Mouse (Mus musculus): ENCODE data around the gene Cuedc2. TPM values are rescaled to one million over a fixed set of nuclear protein-coding genes. Genes with fewer than 3 reads are reported as not detected.

The Cuedc2 gene
- total and polyA plus RNA-seq, 2 experiments from 2014 or later = 134 to 326 TPM

- TF ChIP-seq CTCF (IDR thresholded peaks at IDR 0.05; ENCODE audit: low read depth) = no peak
- 88% methylated on average over 9 of the region's 9 CpGs for WGBS
- no peaks in the 10 kb centered on the region for H3K4me1 ChIP-seq (ENCODE audit: insufficient read depth, low read length)
- 0 out of 2 replicates have a peak, but pooled peaks cover 6% of the 10 kb centered on the region for H3K27me3 ChIP-seq (ENCODE audit: insufficient read depth, low read length)
- H3K9ac ChIP-seq (replicated peaks; ENCODE audit: low read length) = no peak overlapping the region
- H3K4me2 ChIP-seq (ENCODE audit: low read depth, low read length) = no peak overlapping the region
- peaks cover 23% of the 10 kb centered on the region; the same call in 1 of the 2 replicates for H3K36me3 ChIP-seq (ENCODE audit: insufficient read depth, low read length)
- H3K9me3 ChIP-seq (ENCODE audit: low read length) = no peaks in the 10 kb centered on the region
- no peak for DNase-seq (ENCODE audit: low spot score)
- no peak for ATAC-seq
- H3K4me3 ChIP-seq (ENCODE audit: low read length) = no peak overlapping the region
- H3K27ac ChIP-seq = no peak overlapping the region
Measured at GRCm38 (mm10) chr19:46313116-46313515, 25.4 kb downstream of the Cuedc2 start.

GRCm38 (mm10) chr19:46312566-46312965 is 25.9 kb downstream of the Cuedc2 start:
- Histone ChIP-seq H3K27me3 (ENCODE audit: insufficient read depth, low read length) (0 out of 2 replicates have a peak, but pooled peaks cover 6% of the 10 kb centered on the region), H3K4me2 (ENCODE audit: low read depth, low read length) (no peak overlapping the region), H3K4me3 (ENCODE audit: low read length) (no peak overlapping the region), H3K9ac (replicated peaks; ENCODE audit: low read length) (no peak overlapping the region), H3K27ac (no peak overlapping the region), H3K36me3 (ENCODE audit: insufficient read depth, low read length) (peaks cover 23% of the 10 kb centered on the region; the same call in 1 of the 2 replicates), H3K9me3 (ENCODE audit: low read length) (no peaks in the 10 kb centered on the region), H3K4me1 (ENCODE audit: insufficient read depth, low read length) (no peaks in the 10 kb centered on the region)
- DNase-seq (ENCODE audit: low spot score) (no peak), ATAC-seq (no peak)
- no peak for TF ChIP-seq CTCF (IDR thresholded peaks at IDR 0.05; ENCODE audit: low read depth)
- 90% methylated on average over 21 of the region's 21 CpGs for WGBS

- 0 out of 2 replicates have a peak, but pooled peaks cover 2% of the 10 kb centered on the region for H3K27me3 ChIP-seq (ENCODE audit: insufficient read depth, low read length)
- no peaks in the 10 kb centered on the region for H3K9me3 ChIP-seq (ENCODE audit: low read length)
- peaks cover 23% of the 10 kb centered on the region; the same call in 1 of the 2 replicates for H3K36me3 ChIP-seq (ENCODE audit: insufficient read depth, low read length)
- no peaks in the 10 kb centered on the region for H3K4me1 ChIP-seq (ENCODE audit: insufficient read depth, low read length)
- WGBS = 90% methylated on average over 9 of the region's 9 CpGs
- no peak overlapping the region for H3K9ac ChIP-seq (replicated peaks; ENCODE audit: low read length)
- H3K4me3 ChIP-seq (ENCODE audit: low read length) = no peak overlapping the region
- H3K27ac ChIP-seq = no peak overlapping the region
- TF ChIP-seq CTCF (IDR thresholded peaks at IDR 0.05; ENCODE audit: low read depth) = no peak
- DNase-seq (ENCODE audit: low spot score) (no peak), ATAC-seq (no peak)
- no peak overlapping the region for H3K4me2 ChIP-seq (ENCODE audit: low read depth, low read length)
Measured at GRCm38 (mm10) chr19:46311341-46311740, 27.2 kb downstream of the Cuedc2 start.

GRCm38 (mm10) chr19:46310312-46310865 is 28.1 kb downstream of the Cuedc2 start:
- ATAC-seq = no peak

GRCm38 (mm10) chr19:46309651-46310305 is 28.7 kb downstream of the Cuedc2 start:
- Histone ChIP-seq H3K4me1 (ENCODE audit: insufficient read depth, low read length) (peaks cover 4% of the 10 kb centered on the region; the same call in 1 of the 2 replicates), H3K9ac (replicated peaks; ENCODE audit: low read length) (no peak overlapping the region), H3K9me3 (ENCODE audit: low read length) (no peaks in the 10 kb centered on the region), H3K4me2 (ENCODE audit: low read depth, low read length) (no peak overlapping the region), H3K36me3 (ENCODE audit: insufficient read depth, low read length) (peaks cover 23% of the 10 kb centered on the region; the same call in 1 of the 2 replicates), H3K27me3 (ENCODE audit: insufficient read depth, low read length) (0 out of 2 replicates have a peak, but pooled peaks cover 4% of the 10 kb centered on the region), H3K4me3 (ENCODE audit: low read length) (no peak overlapping the region), H3K27ac (no peak overlapping the region)
- TF ChIP-seq CTCF (IDR thresholded peaks at IDR 0.05; ENCODE audit: low read depth) = no peak
- no peak for DNase-seq (ENCODE audit: low spot score)
- WGBS = 82% methylated on average over 21 of the region's 21 CpGs
- no peak for ATAC-seq

More at GRCm38 (mm10) chr19:46310312-46310865, 28.1 kb downstream of the Cuedc2 start:
- no peak for DNase-seq (ENCODE audit: low spot score)
- H3K9me3 ChIP-seq (ENCODE audit: low read length) = no peaks in the 10 kb centered on the region
- 0 out of 2 replicates have a peak, but pooled peaks cover under 1% of the 10 kb centered on the region for H3K27me3 ChIP-seq (ENCODE audit: insufficient read depth, low read length)
- H3K4me3 ChIP-seq (ENCODE audit: low read length) = no peak overlapping the region
- no peak overlapping the region for H3K27ac ChIP-seq
- no peak overlapping the region for H3K4me2 ChIP-seq (ENCODE audit: low read depth, low read length)
- no peaks in the 10 kb centered on the region for H3K4me1 ChIP-seq (ENCODE audit: insufficient read depth, low read length)
- peaks cover 23% of the 10 kb centered on the region; the same call in 1 of the 2 replicates for H3K36me3 ChIP-seq (ENCODE audit: insufficient read depth, low read length)
- WGBS = 87% methylated on average over 12 of the region's 12 CpGs
- H3K9ac ChIP-seq (replicated peaks; ENCODE audit: low read length) = no peak overlapping the region
- no peak for TF ChIP-seq CTCF (IDR thresholded peaks at IDR 0.05; ENCODE audit: low read depth)

GRCm38 (mm10) chr19:46308706-46309435 is 29.6 kb downstream of the Cuedc2 start:
- peak; percentile 95 for DNase-seq (ENCODE audit: low spot score)
- Histone ChIP-seq H3K9ac (replicated peaks; ENCODE audit: low read length) (peak overlapping the region; percentile 52), H3K9me3 (ENCODE audit: low read length) (no peaks in the 10 kb centered on the region), H3K27ac (no peak overlapping the region), H3K4me1 (ENCODE audit: insufficient read depth, low read length) (peaks cover 6% of the 10 kb centered on the region; the same call in 1 of the 2 replicates), H3K4me2 (ENCODE audit: low read depth, low read length) (peak overlapping the region; percentile 86), H3K4me3 (ENCODE audit: low read length) (peak overlapping the region; percentile 45), H3K27me3 (ENCODE audit: insufficient read depth, low read length) (0 out of 2 replicates have a peak, but pooled peaks cover 4% of the 10 kb centered on the region), H3K36me3 (ENCODE audit: insufficient read depth, low read length) (peaks cover 23% of the 10 kb centered on the region; the same call in 1 of the 2 replicates)
- ATAC-seq = peak; percentile 66
- peak; percentile 92 for TF ChIP-seq CTCF (IDR thresholded peaks at IDR 0.05; ENCODE audit: low read depth)
- 1% methylated on average over 46 of the region's 47 CpGs for WGBS
